ENCODE assay signal across 20 mouse cellular contexts in the genomic region with DNA sequence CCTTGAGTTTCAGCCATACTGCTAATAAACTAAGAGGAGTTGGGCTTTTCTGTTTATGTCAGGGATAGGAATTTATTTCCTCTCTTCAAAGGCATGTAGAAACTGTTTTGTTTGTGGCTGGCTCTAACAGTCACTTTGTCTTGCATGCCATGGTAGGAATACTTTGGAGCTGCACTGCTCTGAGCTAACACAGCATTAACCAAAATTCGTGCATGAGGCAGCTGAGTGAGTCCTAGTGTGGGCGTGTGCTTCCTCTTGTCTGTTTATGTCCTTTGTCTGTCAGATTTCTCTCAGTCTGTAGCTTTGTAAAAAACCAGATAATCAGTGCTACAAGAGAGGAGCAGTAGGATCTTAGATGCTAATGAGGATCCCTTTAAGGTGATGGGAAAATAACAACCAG. TPM values are rescaled to one million over a fixed set of nuclear protein-coding genes. Genes with fewer than 3 reads are reported as not detected.
"Had no signal": no experiment of that assay in that cellular context is flagged by ENCODE, and none has a peak within 500 bp of the region (broad histone marks: within the 10 kb centered on the region; RNA-seq: fewer than 3 reads in every experiment).

No protein-coding gene starts in this region.

- H3K36me3 ChIP-seq: liver, embryonic 15.5 days had no signal

- H3K9me3 ChIP-seq: liver, embryonic 15.5 days; megakaryocyte, embryonic 14.5 days; midbrain, embryonic 13.5 days; midbrain, embryonic 15.5 days; neural tube, embryonic 13.5 days; neural tube, embryonic 15.5 days had no signal

- H3K9ac ChIP-seq: liver, embryonic 15.5 days; liver, postnatal 0 days; midbrain, embryonic 13.5 days; midbrain, embryonic 15.5 days; neural tube, embryonic 13.5 days; neural tube, embryonic 15.5 days had no signal

- H3K4me1 ChIP-seq: midbrain, embryonic 13.5 days; midbrain, embryonic 15.5 days; neural tube, embryonic 13.5 days; neural tube, embryonic 15.5 days had no signal

- H3K4me2 ChIP-seq: liver, embryonic 15.5 days; midbrain, embryonic 13.5 days; midbrain, embryonic 15.5 days; neural tube, embryonic 13.5 days; neural tube, embryonic 15.5 days had no signal

- H3K27ac ChIP-seq: liver, embryonic 15.5 days; macrophage; midbrain, embryonic 13.5 days; midbrain, embryonic 15.5 days; neural tube, embryonic 13.5 days; neural tube, embryonic 15.5 days had no signal

- H3K27me3 ChIP-seq: liver, embryonic 15.5 days; megakaryocyte, embryonic 14.5 days; midbrain, embryonic 13.5 days; midbrain, embryonic 15.5 days; neural tube, embryonic 13.5 days; neural tube, embryonic 15.5 days had no signal

- ATAC-seq: liver, postnatal 0 days; midbrain, embryonic 13.5 days; midbrain, embryonic 15.5 days had no signal

- DNase-seq: liver, postnatal 0 days; lung, adult 2 months; lung, postnatal 10 days; retina, postnatal 1 day; right cerebral cortex, adult 18-20 months; right cerebral cortex, postnatal 25 days; right cerebral cortex, postnatal 4 days; spleen, adult 18-20 months; thymus, adult 18-20 months; thymus, postnatal 14 days; thymus, postnatal 36 days had no signal

- H3K4me3 ChIP-seq: liver, embryonic 15.5 days; megakaryocyte, embryonic 14.5 days; midbrain, embryonic 13.5 days; midbrain, embryonic 15.5 days; neural tube, embryonic 13.5 days; neural tube, embryonic 15.5 days had no signal

RNA-seq across cellular contexts. Expression of a gene that starts 3.9 kb away (rescaled TPM):
- polyA plus RNA-seq: small intestine, adult 2 months had no signal

RNA-seq across cellular contexts. Expression of a gene that starts 23.2 kb away (rescaled TPM):
- total RNA-seq: monocyte, adult 5-6 weeks had no signal
- polyA plus RNA-seq: liver, embryonic 15.5 days; lung, adult 2 months; macrophage; small intestine, adult 2 months had no signal
